Mouse (Mus musculus) heart, embryonic 13.5 days (tissue): ENCODE measurements around the gene Stat2. TPM values are rescaled to one million over a fixed set of nuclear protein-coding genes. Genes with fewer than 3 reads are reported as not detected.
"Not testable (repeated sequence)": the region's sequence is repeated elsewhere in the genome, so short reads cannot be mapped to it uniquely, and the experiment has no call there.

Experiments used
- ATAC-seq: fragments of 200-750 bp; cut with Nextera tagmentation; 2 replicates; pipeline ENCODE4 v1.8.0; 2017; ENCODE audit warnings: moderate TSS enrichment; ENCODE audit not compliant: insufficient number of reproducible peaks, low FRiP score, low TSS enrichment; ENCODE audit errors: extremely low read depth
- H3K27ac ChIP-seq: fragments of 300-500 bp; sonication (generic); replicated peaks from 2 replicates; pipeline ENCODE4 v1.5.1; 2015; ENCODE audit warnings: moderate library complexity, mild to moderate bottlenecking, inconsistent platforms
- H3K27me3 ChIP-seq: fragments of 300-500 bp; sonication (generic); replicated peaks from 2 replicates; pipeline ENCODE4 v1.6.1; 2015; ENCODE audit warnings: mild to moderate bottlenecking, inconsistent platforms
- H3K36me3 ChIP-seq: fragments of 300-500 bp; sonication (generic); 2 replicates; pipeline ENCODE4 v1.6.1; 2015; ENCODE audit warnings: mild to moderate bottlenecking, inconsistent platforms
- H3K4me1 ChIP-seq: fragments of 300-500 bp; sonication (generic); 2 replicates; pipeline ENCODE4 v1.6.1; 2015; ENCODE audit warnings: inconsistent platforms
- H3K4me2 ChIP-seq: fragments of 300-500 bp; sonication (generic); 2 replicates; pipeline ENCODE4 v1.6.1; 2015; ENCODE audit warnings: inconsistent platforms, mild to moderate bottlenecking, moderate library complexity
- H3K4me3 ChIP-seq: fragments of 300-500 bp; sonication (generic); 2 replicates; pipeline ENCODE4 v1.5.1; 2015; ENCODE audit warnings: moderate library complexity, mild to moderate bottlenecking, inconsistent platforms
- H3K9ac ChIP-seq: fragments of 300-500 bp; sonication (generic); 2 replicates; pipeline ENCODE4 v1.6.1; 2015; ENCODE audit warnings: inconsistent platforms, mild to moderate bottlenecking, moderate library complexity
- H3K9me3 ChIP-seq: fragments of 300-500 bp; sonication (generic); 2 replicates; pipeline ENCODE4 v1.6.1; 2016; ENCODE audit warnings: inconsistent platforms
- WGBS: fragments of 180-500 bp; shearing (Covaris S2); methylation state at CpG from one replicate; pipeline ENCODE4 v1.1.7; 2015; ENCODE audit warnings: mixed read lengths; 5-methylcytosine and 5-hydroxymethylcytosine counted together
- polyA plus RNA-seq: library from polyadenylated mRNA; unstranded; fragments of >200 nt; fragmentation: Nextera tagmentation; extraction: Ambion mirVana; gene quantifications from 2 replicates; pipeline ENCODE4 v1.2.1, GENCODE M21; 2015

Gene Stat2
- polyA plus RNA-seq, 1 experiment from 2014 or later: 9.8 TPM

DNA sequence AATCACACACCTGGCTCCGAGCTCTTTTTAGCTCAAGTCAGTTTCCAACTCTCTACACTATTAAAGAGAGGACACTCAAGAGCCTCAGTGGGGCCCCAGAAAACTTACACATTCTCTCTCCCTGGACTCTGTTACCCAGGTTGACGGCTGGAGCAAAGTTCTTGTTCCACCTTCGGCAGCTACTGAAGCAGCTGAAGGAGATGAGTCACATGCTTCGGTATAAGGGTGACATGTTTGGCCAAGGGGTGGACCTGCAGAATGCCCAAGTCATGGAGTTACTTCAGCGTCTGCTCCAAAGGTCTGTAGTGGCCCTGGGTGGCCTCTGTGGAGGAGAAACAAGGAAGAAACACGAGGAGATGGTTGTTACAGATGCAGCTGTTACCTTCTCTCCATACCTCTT, 10.6 kb downstream of the Stat2 start:
- Histone ChIP-seq H3K4me3 (no peak overlapping the region), H3K4me1 (no peaks in the 10 kb centered on the region), H3K9ac (no peak overlapping the region), H3K9me3 (no peaks in the 10 kb centered on the region; the same call in 1 of the 2 replicates), H3K27ac (no peak overlapping the region), H3K4me2 (no peak overlapping the region), H3K36me3 (peaks cover 87% of the 10 kb centered on the region), H3K27me3 (no peaks in the 10 kb centered on the region)
- 81% methylated on average over 6 of the region's 6 CpGs for WGBS
- no peak for ATAC-seq

DNA sequence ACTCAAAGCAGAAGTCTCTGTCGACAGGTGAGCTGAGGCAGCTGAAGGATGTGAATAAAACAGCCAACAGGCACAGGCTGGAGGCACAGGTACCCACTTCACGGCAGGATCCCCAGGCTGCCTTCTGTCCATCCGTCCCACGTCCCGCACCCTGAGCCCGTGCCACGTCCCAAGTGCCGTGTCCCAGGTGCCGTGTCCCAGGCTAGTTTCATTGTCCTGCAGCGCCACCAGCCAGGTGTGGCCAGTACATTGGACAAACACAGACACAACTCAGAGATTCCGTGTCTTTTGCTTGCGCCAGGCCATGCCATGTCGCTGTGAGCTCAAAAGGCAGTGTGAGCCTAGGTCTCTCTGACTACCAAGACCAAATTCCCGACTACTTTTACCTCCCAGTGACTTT, 11.3 kb downstream of the Stat2 start:
- Histone ChIP-seq H3K4me2 (no peak overlapping the region), H3K9me3 (no peaks in the 10 kb centered on the region; the same call in 1 of the 2 replicates), H3K4me3 (no peak overlapping the region), H3K27ac (no peak overlapping the region), H3K27me3 (no peaks in the 10 kb centered on the region), H3K9ac (no peak overlapping the region), H3K36me3 (peaks cover 88% of the 10 kb centered on the region), H3K4me1 (no peaks in the 10 kb centered on the region)
- 86% methylated on average over 14 of the region's 14 CpGs for WGBS
- ATAC-seq: no peak

DNA sequence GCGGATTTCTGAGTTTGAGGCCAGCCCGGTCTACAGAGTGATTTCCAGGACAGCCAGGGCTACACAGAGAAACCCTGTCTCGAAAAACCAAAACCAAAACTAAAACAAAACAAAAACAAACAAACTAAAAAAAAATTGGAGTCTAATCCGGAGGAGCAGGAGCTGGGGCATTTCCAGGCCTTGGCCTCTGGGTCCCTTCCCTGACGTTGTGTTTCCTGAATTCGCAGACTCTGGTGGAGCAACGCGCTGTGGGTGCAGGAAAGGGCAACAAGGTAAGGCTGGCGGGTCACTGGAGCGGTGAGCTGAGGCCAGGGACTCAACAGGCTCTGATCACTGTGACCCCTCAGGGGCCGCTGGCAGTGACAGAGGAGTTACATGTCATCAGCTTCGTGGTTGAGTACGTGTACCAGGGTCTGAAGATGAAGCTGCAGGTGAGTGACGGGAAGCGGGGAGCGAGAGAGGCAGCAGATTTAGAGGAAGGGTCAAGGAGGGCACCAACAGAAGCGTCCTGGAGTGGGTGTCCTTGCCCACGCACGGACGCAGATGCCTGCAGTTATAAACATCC, 12.6 kb downstream of the Stat2 start:
- H3K36me3 ChIP-seq: peaks cover 89% of the 10 kb centered on the region

DNA sequence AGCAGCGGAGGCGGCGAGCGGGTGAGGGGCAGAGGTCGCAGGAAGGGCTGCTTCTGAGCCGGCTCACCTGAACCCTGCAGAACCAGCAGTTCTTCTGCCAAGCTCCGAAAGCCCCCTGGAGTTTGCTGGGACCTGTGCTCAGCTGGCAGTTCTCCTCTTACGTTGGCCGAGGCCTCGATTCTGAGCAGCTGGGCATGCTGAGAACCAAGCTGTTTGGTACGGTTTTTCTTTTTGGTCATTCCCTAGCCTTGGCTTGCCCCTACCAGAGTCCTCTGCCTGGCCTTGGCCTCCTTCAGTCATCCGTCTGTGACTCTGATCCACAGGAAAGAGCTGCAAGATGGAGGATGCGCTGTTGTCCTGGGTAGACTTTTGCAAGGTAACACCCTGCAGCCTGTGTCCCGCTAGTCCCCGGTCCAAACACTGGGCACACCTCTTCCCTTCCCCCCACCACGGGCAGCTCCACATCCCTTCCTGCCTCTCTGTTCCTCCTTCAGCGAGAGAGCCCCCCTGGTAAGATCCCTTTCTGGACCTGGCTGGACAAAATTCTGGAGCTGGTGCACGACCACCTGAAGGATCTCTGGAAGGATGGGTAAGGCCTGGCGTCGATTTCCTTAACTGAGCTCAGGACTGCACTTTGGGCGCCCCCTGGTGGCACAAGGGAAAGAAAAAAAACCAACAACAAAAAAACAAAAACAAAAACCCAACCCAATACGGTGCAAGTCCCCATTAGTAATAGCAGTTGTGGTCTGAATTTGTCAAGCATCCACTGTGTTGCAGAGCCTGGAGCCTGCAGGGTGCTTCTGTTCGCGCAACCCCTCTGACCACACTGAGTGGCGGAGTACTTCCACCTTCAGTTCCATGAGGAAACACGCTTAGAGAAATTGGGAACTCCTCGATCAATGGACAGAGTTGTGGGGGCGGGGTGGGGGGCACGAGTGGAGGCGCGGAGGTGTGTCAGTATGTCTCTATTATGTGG, 13.5 kb downstream of the Stat2 start:
- no peaks in the 10 kb centered on the region for H3K27me3 ChIP-seq
- no peak for ATAC-seq
- 63% methylated on average over 31 of the region's 31 CpGs for WGBS
- H3K4me3 ChIP-seq: no peak overlapping the region
- H3K27ac ChIP-seq: no peak overlapping the region
- no peaks in the 10 kb centered on the region; the same call in 1 of the 2 replicates for H3K9me3 ChIP-seq
- peaks cover 93% of the 10 kb centered on the region for H3K36me3 ChIP-seq
- H3K4me1 ChIP-seq: no peaks in the 10 kb centered on the region
- H3K9ac ChIP-seq: 0 out of 2 replicates have a peak overlapping the region, but pooled peaks have one; percentile 14
- no peak overlapping the region for H3K4me2 ChIP-seq

More for the DNA sequence above, 12.6 kb downstream of the Stat2 start:
- H3K4me3 ChIP-seq: no peak overlapping the region
- 80% methylated on average over 20 of the region's 20 CpGs for WGBS
- H3K9me3 ChIP-seq: no peaks in the 10 kb centered on the region; the same call in 1 of the 2 replicates
- no peak overlapping the region for H3K4me2 ChIP-seq
- H3K9ac ChIP-seq: no peak overlapping the region
- H3K27ac ChIP-seq: no peak overlapping the region
- no peak for ATAC-seq
- no peaks in the 10 kb centered on the region for H3K4me1 ChIP-seq
- no peaks in the 10 kb centered on the region for H3K27me3 ChIP-seq

DNA sequence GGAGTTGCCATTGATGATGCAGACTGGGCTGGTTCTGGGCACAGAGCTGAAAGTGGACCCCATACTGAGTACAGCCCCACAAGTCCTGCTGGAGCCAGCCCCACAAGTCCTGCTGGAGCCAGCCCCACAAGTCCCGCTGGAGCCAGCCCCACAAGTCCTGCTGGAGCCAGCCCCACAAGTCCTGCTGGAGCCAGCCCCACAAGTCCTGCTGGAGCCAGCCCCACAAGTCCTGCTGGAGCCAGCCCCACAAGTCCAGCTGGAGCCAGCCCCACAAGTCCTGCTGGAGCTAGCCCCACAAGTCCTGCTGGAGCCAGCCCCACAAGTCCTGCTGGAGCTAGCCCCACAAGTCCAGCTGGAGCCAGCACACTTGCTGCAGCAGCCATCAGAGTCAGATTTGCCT, 20.2 kb downstream of the Stat2 start:
- H3K27ac ChIP-seq, H3K4me2 ChIP-seq, H3K27me3 ChIP-seq, H3K9me3 ChIP-seq, H3K4me3 ChIP-seq, ATAC-seq, H3K4me1 ChIP-seq, H3K9ac ChIP-seq: not testable (repeated sequence)
- peaks cover 69% of the 10 kb centered on the region for H3K36me3 ChIP-seq
- 50% methylated on average over 1 of the region's 1 CpGs for WGBS

DNA sequence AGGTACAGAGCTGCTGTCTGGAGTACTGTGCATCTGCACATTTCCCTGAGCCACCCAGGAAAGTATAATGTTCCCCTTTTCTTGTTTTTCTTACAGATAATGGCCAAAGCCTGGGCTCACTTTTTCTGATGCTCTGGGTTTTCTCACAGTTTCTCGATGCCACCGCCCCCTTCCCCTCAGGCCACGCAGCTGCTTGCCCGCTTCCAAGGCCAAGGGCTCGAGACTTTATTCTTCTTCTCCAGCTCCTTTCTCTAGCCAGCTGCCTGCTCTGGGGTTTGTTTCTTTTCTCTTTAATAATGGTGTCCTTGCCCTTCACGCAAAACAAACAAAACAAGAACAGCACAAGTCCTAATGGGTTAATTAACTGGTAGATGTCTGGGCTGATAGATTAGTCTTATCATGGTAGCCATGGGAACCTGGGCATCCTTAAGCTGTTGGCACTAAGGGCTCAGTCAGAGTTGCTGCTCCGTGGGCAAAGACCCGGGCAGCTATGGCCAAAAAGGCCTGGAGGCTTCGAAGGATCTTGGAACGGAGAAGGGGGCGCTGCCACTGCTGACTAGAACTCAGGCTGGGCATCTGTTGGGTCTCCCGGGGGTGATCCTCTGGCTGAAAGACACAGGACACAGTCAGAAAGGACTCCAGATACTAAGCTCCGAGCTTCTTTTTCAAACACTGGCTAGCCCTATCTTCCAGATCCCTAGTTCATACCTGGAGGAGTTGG, 26.2 kb downstream of the Stat2 start:
- Histone ChIP-seq H3K4me1 (peaks cover 24% of the 10 kb centered on the region), H3K4me2 (peak overlapping the region; percentile 54), H3K9me3 (no peaks in the 10 kb centered on the region), H3K27ac (peak overlapping the region; percentile 86), H3K9ac (peak overlapping the region; percentile 61), H3K36me3 (peaks cover 16% of the 10 kb centered on the region), H3K27me3 (no peaks in the 10 kb centered on the region), H3K4me3 (no peak overlapping the region)
- WGBS: 66% methylated on average over 13 of the region's 13 CpGs
- ATAC-seq: no peak

DNA sequence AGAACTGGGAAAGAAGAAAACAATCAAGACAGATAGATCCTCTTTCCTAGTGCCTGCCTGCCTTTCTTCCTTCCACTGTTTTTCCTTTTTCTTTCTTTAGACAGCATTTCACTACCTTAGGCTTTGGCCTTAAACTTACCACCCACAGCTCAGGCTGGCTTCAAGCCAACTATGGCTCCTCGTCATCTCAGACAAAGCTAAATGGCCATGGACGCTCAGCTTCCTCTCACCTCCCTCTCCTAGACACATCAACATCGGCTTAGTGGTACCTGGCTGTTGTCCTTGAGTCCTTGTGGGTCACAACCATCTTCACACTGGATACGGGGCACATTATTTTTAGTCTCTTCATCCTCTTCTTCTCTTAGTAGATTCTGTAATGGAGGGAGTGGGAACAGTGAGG, 26.9 kb downstream of the Stat2 start:
- 49% methylated on average over 4 of the region's 4 CpGs for WGBS
- no peak for ATAC-seq
- Histone ChIP-seq H3K9ac (peak overlapping the region; percentile 61), H3K27me3 (no peaks in the 10 kb centered on the region), H3K4me3 (peak overlapping the region; percentile 11; the same call in 1 of the 2 replicates), H3K4me1 (peaks cover 25% of the 10 kb centered on the region), H3K9me3 (no peaks in the 10 kb centered on the region), H3K27ac (peak overlapping the region; percentile 86), H3K4me2 (peak overlapping the region; percentile 54), H3K36me3 (peaks cover 9% of the 10 kb centered on the region)

DNA sequence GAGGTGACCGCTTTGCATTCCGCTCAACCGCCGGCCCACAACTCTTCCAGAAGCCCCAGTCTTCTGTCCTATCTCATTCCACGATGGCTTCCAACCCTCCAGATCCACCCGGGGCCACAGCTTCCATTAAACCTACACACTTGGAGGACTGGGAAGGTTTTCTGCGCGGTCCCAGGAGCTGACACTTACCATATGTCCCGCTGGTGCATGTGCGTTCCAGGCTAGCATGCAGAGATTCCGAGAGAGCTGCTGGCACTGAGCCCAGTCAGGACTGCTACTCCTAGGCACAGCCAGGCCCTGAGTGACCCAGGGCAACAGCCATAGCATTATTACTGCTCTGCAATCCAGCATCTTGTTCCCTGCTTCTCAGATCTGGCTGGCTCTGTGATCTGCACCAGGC, 27.3 kb downstream of the Stat2 start:
- 33% methylated on average over 11 of the region's 11 CpGs for WGBS
- Histone ChIP-seq H3K9me3 (no peaks in the 10 kb centered on the region), H3K27ac (peak overlapping the region; percentile 86), H3K4me3 (peak overlapping the region; percentile 11; the same call in 1 of the 2 replicates), H3K9ac (peak overlapping the region; percentile 68), H3K4me2 (peak overlapping the region; percentile 54), H3K36me3 (peaks cover 5% of the 10 kb centered on the region), H3K4me1 (peaks cover 29% of the 10 kb centered on the region), H3K27me3 (no peaks in the 10 kb centered on the region)
- ATAC-seq: peak; percentile 60; the same call in 1 of the 2 replicates

DNA sequence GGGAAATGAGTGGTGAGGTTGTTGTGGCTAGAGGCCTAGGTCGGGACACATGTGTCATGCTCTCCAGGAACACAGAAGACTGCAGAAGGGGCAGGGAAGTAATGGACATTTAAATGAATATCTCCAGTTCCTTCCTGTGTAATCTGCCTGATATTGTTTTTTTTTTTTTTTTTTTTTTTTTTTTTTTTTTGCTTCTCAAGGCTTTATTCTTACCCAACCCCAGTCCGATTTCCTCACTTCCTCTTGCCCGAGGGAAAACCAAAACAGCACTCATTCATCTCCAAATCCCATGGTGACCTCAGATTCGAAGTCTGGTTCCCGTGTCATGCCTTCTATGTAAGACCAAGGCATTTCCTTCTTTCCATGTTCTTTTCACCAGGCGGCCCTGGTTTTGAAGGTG, 27.9 kb downstream of the Stat2 start:
- Histone ChIP-seq H3K36me3 (no peaks in the 10 kb centered on the region), H3K4me1 (peaks cover 30% of the 10 kb centered on the region), H3K9me3 (no peaks in the 10 kb centered on the region), H3K27me3 (no peaks in the 10 kb centered on the region), H3K9ac (peak overlapping the region; percentile 68), H3K27ac (peak overlapping the region; percentile 86), H3K4me3 (no peak overlapping the region), H3K4me2 (no peak overlapping the region)
- 56% methylated on average over 6 of the region's 6 CpGs for WGBS
- ATAC-seq: no peak

DNA sequence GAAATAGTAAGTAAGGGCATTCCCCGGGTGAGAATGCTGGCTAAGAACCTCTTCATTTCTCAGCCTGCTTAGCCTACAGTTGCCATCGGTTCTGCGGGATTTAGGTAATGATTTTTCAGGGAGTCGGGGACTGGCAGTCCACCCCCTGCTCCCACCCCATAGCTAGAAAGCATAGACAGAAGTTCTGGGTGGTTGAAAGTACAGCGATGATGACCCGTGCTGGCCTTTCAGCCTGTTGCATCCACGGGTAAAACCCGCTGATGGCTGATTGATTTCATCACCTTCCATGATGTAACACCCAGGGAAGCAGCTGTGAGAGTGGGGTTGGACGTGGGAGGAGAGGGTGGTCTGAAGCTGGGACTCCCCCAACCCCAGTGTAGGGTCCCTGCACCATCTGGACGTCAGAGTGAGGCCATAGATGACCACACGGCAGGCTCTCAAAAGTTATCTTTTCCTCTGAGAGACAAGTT, 28.4 kb downstream of the Stat2 start, which contains the start of gene Il23a:
Gene Il23a, minus strand, starts transcription at position 51 of the 470 bp plus-strand sequence.
- no peaks in the 10 kb centered on the region for H3K27me3 ChIP-seq
- ATAC-seq: no peak
- no peaks in the 10 kb centered on the region for H3K36me3 ChIP-seq
- peak within 1 kb of the TSS; percentile 54 for H3K4me2 ChIP-seq
- 68% methylated on average over 11 of the region's 11 CpGs for WGBS
- no peaks in the 10 kb centered on the region for H3K9me3 ChIP-seq
- peak within 1 kb of the TSS; percentile 68 for H3K9ac ChIP-seq
- H3K27ac ChIP-seq: peak within 1 kb of the TSS; percentile 86
- H3K4me3 ChIP-seq: peak within 1 kb of the TSS; percentile 11; the same call in 1 of the 2 replicates
- peaks cover 31% of the 10 kb centered on the region for H3K4me1 ChIP-seq

DNA sequence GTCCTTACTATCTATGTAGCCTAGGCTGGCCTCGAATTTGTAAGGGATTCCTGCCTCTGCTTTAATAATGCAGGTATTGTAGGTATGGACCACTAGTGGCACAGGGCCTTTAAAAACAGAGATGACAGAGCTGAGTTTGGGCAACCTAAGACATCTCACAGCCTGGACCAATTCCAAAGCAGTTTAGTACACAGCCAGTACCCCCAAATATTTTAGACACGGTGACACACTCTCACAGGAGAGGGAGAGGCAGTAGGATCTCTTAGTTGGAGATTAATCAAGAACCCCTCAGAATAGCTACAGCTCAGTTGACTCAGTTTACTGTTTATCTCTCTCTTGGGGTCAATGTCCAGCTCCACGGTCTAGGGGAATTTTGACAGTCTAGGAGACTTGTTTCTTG, 32.0 kb downstream of the Stat2 start:
- no peak for ATAC-seq

More for the DNA sequence above, 32.0 kb downstream of the Stat2 start:
- peak overlapping the region; percentile 97 for H3K27ac ChIP-seq
- H3K9ac ChIP-seq: peak overlapping the region; percentile 90
- peaks cover 30% of the 10 kb centered on the region for H3K4me1 ChIP-seq
- H3K9me3 ChIP-seq: no peaks in the 10 kb centered on the region
- WGBS: 29% methylated on average over 3 of the region's 3 CpGs
- H3K36me3 ChIP-seq: peaks cover 26% of the 10 kb centered on the region
- no peaks in the 10 kb centered on the region for H3K27me3 ChIP-seq
- H3K4me2 ChIP-seq: peak overlapping the region; percentile 85
- H3K4me3 ChIP-seq: peak overlapping the region; percentile 68
